Mouse (Mus musculus): ENCODE measurements around the gene Il17c.

The Il17c gene

GRCm38 (mm10) chr8:122459218-122459900 is 37.5 kb downstream of the Il17c start:
- DNase-seq (ENCODE audit: low read depth, low spot score): peak; percentile 62

- no peak for DNase-seq (ENCODE audit: low read depth, low spot score)
Measured at GRCm38 (mm10) chr8:122459990-122460389, 38.2 kb downstream of the Il17c start.

GRCm38 (mm10) chr8:122460524-122461472 is 39.0 kb downstream of the Il17c start, which contains the start of gene Snai3:
Snai3 (minus strand) TSS chr8:122460733.
- peak; percentile 74 for DNase-seq (ENCODE audit: low read depth, low spot score)

- no peak for DNase-seq (ENCODE audit: low read depth, low spot score)
Measured at GRCm38 (mm10) chr8:122461473-122462148, 39.8 kb downstream of the Il17c start.

GRCm38 (mm10) chr8:122462510-122462909 is 40.7 kb downstream of the Il17c start:
- DNase-seq (ENCODE audit: low read depth, low spot score): no peak

- DNase-seq (ENCODE audit: low read depth, low spot score): no peak
Measured at GRCm38 (mm10) chr8:122463651-122464640, 42.1 kb downstream of the Il17c start.

- DNase-seq (ENCODE audit: low read depth, low spot score): no peak
Measured at GRCm38 (mm10) chr8:122464985-122465384, 43.2 kb downstream of the Il17c start.

- DNase-seq (ENCODE audit: low read depth, low spot score): no peak
Measured at GRCm38 (mm10) chr8:122467816-122468215, 46.0 kb downstream of the Il17c start.

- no peak for DNase-seq (ENCODE audit: low read depth, low spot score)
Measured at GRCm38 (mm10) chr8:122469407-122469806, 47.6 kb downstream of the Il17c start.

- no peak for DNase-seq (ENCODE audit: low read depth, low spot score)
Measured at GRCm38 (mm10) chr8:122469965-122470364, 48.1 kb downstream of the Il17c start.

- no peak for DNase-seq (ENCODE audit: low read depth, low spot score)
Measured at GRCm38 (mm10) chr8:122470691-122471090, 48.9 kb downstream of the Il17c start.
